Mouse (Mus musculus): ENCODE measurements around the gene Pold1.

Gene Pold1

DNA sequence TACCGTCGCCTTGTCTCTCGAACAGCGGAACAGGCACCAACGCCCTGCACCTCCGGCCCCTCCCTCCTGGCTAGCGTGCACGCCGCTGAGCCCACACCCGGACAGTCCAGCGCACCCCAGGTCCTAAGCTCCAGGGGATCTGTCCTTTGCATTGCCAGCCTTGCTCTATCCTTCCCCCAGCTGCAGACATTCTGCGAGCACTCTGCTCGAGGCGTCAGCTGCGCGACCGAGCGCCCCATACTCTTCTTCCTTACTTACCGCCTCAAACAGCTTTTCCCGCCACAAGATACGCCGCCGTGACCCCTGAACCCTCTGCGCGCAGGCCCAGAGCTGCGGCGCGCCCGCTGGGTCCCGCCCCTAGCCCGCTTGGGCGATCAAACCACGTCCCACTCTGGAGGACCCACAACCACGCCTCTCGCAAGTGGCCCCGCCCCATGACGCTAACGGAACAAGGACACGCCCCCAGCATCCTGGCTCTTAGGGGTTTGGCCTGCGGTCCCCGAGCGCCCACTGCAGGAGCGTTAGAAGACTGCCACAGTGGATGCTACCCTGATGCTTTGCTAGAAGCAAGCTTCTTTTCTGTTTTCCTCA lies at the start of gene Pold1:
Pold1 (minus strand) TSS at position 353 of the 591 bp plus-strand sequence.
- peak; percentile 100 for DNase-seq

DNA sequence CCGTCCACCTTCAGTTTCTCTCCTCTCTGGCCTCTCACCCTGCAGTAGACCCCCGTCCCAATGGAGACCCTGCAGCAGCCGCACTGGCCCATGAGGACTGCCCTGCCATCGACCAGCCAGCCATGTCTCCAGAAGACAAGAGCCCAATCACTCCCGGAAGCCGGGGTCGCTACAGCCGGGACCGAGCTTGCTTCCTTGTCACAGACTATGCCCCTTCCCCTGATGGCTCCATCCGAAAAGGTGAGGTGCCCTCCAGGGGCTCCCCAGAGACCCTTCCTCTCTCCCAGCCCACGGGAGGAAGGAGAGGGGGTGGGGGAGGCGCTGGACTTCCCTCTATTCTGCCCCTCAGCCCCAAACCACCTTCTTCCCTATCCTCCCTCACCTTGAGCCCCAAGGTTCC lies 49.7 kb upstream of the Pold1 start:
- no peak for DNase-seq

DNA sequence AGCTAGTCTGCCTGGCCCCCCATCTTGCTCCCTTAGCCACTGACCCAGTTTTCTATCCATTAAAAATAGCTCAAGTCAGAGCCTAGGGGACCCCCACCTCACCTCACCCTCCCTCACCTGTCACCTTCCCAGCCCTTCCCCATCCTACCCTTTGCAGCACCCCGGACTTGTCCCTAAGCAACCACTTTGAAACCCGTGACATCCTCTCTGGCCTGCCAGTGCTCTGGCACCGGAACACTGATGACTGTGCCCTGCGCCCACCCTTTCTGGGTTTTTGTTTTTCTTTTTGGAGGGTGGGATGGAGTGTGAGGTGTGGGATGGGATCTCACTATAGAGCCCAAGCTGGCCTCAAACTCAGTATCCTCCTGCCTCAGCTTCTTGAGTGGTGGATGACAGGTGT lies 49.0 kb upstream of the Pold1 start:
- DNase-seq, result no peak

- DNase-seq, result no peak
Observed at GRCm38 (mm10) chr7:44596996-44597538, 48.4 kb upstream of the Pold1 start.

DNA sequence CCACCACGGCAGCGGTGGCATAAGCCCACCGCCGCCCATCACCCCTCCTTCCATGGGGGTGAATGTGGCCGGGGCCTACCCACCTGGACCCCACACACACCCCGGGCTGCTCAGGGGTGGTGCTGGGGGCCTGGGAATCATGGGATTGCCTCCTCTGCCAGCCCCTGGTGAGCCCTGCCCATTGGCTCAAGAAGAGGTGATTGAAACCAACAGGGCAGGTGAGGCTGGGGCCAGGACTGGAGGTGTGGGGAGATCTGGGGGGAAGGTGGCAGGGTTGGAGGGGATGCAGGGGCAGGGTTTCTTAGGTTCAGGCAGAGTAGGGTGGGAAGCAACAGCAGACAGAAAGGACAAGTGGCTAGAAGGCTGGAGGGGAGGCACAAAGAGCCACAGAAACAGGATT lies 47.4 kb upstream of the Pold1 start:
- no peak for DNase-seq

GRCm38 (mm10) chr7:44595131-44595561 lies 46.5 kb upstream of the Pold1 start:
- DNase-seq, result no peak

GRCm38 (mm10) chr7:44594291-44594690 lies 45.6 kb upstream of the Pold1 start:
- no peak for DNase-seq

DNA sequence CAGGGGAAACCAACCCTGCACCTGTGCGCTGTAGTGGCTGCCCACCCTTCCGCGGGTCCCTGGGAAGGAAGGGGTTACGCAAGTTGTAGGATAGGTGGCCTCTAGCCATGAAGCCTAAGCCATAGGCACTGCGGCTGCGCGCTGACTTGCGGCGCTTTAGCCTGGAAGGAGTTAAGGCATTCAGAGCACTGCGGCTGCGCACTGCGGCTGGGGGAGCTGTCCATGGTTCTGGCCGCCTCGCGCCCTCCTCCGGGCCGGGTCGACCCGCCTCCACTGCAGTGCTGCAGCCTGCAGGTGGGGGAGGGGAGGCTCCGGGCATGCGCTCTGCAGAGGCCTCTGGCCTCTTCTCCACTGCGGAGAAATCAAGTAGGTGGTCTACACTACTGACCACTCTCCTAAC lies 45.1 kb upstream of the Pold1 start:
- DNase-seq, result peak; percentile 67 to 68

DNA sequence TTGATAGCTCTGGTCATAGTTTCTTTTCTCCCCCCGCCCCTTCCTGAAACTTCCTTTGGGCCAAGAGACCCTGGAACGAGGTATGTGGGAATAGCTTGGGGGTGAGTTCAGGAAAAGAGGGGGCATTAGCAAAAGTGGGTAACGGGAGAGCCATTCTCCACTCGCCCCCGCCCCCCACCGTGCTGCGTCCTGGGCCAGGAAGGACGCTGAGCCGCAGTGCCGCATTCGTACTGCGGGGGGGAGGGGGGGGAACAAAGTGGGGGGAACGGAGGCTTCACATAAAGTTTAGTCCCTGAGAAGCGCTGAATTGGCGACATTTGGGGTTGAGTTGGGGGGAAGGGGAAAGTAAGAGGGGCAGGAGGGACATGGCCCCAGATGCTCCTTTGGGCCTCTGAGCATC lies 44.4 kb upstream of the Pold1 start:
- DNase-seq, result no peak

- DNase-seq, result no peak
Observed at GRCm38 (mm10) chr7:44591348-44592116, 42.9 kb upstream of the Pold1 start.

DNA sequence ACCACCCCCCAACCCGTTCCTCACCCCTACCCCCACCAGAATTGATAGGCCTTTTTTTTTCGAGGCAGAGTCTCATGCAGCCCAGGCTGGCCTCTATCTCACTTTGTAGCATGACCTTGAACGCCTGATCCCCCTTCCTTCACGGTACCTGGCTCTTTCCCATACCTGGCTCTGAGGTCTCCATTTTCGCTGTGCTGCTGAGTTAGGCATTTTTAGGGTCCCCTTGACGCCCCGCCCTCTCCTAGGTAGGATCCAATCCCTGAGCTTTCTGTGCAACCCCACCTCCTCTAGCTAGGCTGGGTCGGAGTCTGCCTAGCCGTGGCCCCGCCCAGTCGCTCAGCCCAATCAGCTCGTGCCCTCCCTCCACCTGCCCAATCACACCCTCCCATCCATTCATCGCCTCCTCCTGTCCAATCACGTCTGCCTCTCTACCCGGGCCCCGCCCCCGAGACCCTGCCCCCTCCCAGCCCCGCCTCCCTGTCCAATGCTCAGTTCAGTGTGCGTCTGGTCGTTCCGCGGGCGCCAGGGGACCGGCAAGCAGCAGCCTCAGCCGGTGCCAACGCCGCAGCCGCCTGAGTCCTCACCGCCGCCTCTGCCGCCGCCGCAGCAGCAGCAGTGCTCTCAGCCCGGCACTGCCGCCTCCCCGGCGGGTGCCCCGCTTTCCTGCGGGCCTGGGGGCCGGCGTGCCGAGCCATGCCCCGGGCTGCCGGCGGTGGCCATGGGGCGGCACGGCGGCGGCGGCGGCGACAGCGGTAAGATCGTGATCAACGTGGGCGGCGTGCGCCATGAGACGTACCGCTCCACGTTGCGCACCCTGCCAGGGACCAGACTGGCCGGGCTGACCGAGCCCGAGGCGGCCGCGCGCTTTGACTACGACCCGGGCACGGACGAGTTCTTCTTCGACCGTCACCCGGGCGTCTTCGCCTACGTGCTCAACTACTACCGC lies 42.0 kb upstream of the Pold1 start, which contains the start of gene Kcnc3:
Kcnc3 (plus strand) TSS at position 263 of the 946 bp plus-strand sequence.
- DNase-seq, result peak; percentile 40 to 69

DNA sequence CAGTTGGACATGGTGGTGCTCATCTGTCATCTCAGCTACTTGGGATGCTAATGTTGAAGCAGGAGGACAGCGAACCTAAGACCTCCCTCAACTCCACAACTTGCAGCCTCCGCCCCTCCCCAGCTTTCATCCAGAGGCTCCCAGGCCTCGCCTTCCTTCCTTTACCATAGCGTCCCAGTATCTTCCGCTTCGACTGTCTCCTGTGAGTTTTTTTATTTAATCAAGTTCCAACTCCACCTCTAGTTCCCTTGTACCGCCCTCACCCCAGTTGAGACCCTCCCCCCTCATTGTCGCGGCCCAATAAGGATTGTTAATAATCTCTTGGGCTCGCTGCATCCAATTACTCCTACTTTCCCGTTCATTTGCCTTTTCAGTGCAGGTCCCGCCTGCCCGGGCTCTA lies 41.3 kb upstream of the Pold1 start:
- DNase-seq, result no peak

DNA sequence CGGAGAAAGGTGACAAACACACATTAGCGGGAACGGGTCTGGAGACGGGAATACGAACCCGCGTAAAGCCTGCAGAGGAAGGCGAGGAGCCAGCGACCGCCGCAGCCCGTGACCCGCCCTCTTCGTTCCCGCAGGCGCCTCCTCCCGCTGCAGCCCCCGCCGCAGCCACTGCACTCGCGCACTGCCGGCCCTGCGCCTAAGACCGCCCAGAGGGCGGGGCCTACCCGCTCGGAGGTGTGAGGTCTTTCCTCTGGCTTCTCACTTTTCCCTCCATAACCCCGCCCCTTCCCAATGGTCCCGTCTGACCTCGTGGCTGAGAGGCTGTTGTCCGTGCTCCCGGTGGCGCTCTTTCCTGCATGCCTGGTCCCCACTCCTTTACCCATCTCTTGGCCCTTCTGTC lies 40.5 kb upstream of the Pold1 start:
- peak; percentile 39 to 52 for DNase-seq

GRCm38 (mm10) chr7:44588338-44588737 lies 39.7 kb upstream of the Pold1 start:
- no peak for DNase-seq

DNA sequence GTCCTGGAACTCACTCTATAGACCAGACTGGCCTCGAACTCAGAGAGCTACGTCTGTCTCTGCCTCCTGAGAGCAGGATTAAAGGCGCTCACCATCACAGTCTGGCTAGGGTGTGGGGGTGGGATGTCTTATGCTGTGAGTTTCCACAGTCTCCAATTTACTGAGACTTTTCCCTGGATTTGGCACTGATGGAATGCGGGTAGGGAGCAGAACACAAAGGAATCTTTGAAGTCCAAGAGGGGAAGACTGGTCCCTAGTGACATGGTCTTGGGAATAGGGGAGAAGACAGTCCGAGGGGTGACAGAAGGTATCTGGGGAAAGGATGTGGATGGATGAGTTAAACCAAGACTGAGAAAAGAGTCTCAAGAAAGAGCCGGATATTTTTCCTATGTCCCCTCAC lies 39.0 kb upstream of the Pold1 start:
- DNase-seq, result no peak

GRCm38 (mm10) chr7:44586930-44587329 lies 38.3 kb upstream of the Pold1 start:
- DNase-seq, result no peak

DNA sequence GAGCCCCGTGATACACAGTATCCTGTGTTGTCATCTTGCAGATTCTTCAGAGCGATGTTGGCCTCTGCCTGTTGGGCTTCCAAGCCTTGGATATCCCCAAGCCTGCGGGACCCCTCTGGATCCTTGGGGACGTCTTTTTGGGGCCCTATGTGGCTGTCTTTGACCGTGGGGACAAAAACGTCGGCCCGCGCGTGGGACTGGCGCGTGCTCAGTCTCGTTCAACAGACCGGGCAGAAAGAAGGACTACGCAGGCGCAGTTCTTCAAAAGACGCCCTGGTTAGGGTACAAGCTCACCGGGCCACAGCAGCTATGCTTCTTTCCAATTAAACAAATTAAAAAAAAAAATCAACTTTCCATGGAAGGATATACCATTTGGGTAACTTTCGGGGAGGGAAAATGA lies 37.9 kb upstream of the Pold1 start:
- DNase-seq, result no peak

DNA sequence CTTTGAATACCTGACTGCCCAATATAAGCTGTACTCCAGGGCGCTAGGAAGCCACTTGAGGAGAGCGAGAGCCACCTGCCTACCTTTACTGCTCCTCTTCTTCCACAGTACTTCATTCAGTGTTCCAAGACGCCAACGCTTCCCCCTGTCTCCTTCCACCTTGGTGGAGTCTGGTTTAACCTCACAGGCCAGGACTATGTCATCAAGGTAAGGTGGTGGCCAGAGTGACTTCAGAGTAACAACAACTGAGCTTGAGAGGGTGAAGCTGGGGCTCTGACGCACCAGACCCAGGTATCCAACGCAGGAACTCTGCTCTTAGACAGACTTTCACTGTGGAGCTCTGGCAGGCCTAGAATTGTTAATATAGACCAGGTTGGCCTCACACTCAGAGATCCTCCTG lies 37.0 kb upstream of the Pold1 start:
- no peak for DNase-seq

DNA sequence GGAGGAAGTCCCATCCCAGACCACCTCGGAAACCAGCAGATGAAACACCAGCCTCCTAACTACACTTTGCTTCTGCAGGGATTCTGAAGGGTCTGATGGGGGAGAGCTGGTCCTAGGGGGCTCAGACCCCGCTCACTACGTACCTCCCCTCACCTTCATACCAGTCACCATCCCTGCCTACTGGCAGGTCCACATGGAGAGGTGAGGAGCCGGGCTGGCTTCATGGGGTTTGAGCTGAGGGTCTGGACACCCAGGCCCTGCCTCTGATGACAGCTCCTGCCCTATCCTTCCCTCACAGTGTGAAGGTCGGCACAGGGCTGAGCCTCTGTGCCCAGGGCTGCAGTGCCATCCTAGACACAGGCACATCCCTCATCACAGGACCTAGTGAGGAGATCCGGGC lies 36.3 kb upstream of the Pold1 start:
- DNase-seq, result no peak

DNA sequence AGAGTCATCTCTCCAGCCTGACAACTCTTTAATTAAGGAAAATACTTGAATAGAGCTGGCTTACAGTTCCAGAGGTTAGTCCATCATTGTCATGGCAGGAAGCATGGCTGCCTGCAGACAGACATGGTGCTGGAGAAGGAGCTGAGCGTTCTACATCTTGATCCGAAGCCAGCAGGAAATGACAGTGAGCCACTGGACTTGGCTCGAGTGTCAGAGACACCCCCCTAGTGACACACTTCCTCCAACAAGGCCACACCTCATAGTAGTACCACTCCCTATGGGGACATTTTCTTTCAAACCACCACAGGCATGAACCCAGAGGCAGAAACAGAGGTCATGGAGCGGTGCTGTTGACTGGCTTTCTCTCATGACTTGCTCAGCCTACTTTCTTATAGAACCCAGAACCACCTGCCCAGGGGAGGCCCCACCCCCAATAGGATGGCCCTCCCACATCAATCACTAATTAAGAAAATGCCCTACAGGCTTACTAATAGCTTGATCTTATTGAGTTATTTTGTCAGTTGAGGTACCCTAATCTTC lies 35.7 kb upstream of the Pold1 start:
- DNase-seq, result no peak

DNA sequence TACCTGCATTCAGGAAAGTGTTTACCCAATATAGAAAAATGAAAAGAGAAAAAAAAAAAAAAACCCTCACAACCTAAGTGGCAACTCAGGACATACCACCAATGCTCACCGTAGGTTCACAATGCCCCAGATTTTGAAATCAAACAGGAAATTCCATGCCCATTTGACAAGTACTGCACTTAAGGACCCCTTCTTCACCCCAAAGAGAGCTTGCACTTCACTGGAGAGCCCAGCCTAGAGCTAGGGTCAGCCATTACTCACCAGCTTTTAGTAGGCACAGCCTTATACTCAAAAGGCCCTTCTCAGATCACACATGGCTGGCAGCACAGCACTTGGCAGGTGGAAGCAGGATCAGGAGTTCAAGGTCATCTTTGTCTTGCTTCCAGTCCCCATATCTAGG lies 34.5 kb upstream of the Pold1 start:
- no peak for DNase-seq

DNA sequence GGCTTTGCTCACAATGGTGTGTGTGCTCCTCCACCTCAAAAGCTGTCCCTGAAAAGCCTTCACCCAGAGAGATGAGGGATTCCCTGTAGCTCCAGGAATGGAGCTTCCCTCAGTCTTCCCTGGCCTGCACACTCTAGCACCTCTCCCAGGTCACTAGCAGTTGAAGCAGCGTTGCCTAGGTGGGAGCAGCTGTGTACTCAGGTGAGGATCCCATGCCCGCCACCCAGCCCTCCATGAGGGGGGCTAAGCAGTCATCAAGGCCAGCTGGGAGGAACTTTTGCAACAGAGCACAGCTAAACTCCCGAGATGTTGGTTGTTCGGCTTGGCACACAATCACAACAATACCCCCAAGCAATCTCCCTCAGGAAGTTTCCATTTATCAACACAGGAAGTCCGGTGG lies 34.1 kb upstream of the Pold1 start:
- DNase-seq, result no peak

DNA sequence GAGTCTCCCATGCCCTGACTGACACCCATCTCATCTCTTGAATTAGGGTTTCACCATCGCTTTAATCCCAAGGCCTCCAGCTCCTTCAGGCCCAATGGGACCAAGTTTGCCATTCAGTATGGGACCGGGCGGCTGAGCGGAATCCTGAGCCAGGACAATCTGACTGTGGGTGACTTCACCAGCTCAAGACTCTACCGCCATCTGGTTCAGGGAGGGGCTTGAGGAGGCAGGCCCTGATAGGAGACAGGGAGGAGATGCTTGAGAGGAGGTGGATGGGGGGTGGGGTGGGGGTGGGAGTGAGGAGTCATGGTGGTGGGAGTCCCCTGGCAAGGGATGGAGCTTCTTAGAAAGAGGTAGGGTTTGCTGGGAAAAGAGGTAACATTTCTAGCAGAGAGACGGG lies 33.0 kb upstream of the Pold1 start:
- no peak for DNase-seq

Data from thymus, postnatal 36 days (tissue).